Comparison of ENCODE assay signal across 11 mouse cellular contexts in genomic region chr7:98537967-98538573, GRCm38 (mm10). TPM values are rescaled to one million over a fixed set of nuclear protein-coding genes. Genes with fewer than 3 reads are reported as not detected.
DNase-seq lines count a peak whose midpoint lies in the region; ATAC-seq lines count a peak whose summit lies in the region.
"Had no signal": no experiment of that assay in that cellular context is flagged by ENCODE, and none has a peak within 500 bp of the region (broad histone marks: within the 10 kb centered on the region; RNA-seq: fewer than 3 reads in every experiment).

No protein-coding gene starts in this region.

- no peaks in the 10 kb centered on the region for H3K27me3 ChIP-seq in heart, embryonic 11.5 days (ENCODE audit: control insufficient read depth, insufficient read depth, low read length)
- no peaks in the 10 kb centered on the region for H3K27me3 ChIP-seq in midbrain, embryonic 12.5 days

- no peaks in the 10 kb centered on the region for H3K36me3 ChIP-seq in heart, embryonic 11.5 days (ENCODE audit: control insufficient read depth, insufficient read depth, low read length)
- H3K36me3 ChIP-seq in midbrain, embryonic 12.5 days: no peaks in the 10 kb centered on the region

- ATAC-seq in heart, embryonic 11.5 days (replicated peaks; ENCODE audit: insufficient number of reproducible peaks, low FRiP score, low TSS enrichment): no peak
- peak; percentile 53 for ATAC-seq in midbrain, embryonic 12.5 days (ENCODE audit: low FRiP score, low read depth)
- no peak for ATAC-seq in activated CD4-positive, CD25-positive, alpha-beta regulatory T cell, adult 4 months

- H3K4me1 ChIP-seq in heart, embryonic 11.5 days (ENCODE audit: control insufficient read depth, insufficient read depth, low read length): peaks cover 32% of the 10 kb centered on the region
- peaks cover 15% of the 10 kb centered on the region for H3K4me1 ChIP-seq in midbrain, embryonic 12.5 days

- no peak overlapping the region for H3K4me2 ChIP-seq in heart, embryonic 11.5 days
- peak overlapping the region; percentile 22; the same call in 1 of the 2 replicates for H3K4me2 ChIP-seq in midbrain, embryonic 12.5 days (replicated peaks)

- intact Hi-C loops in heart, postnatal 25 days (cut with DNase I): no loop called here

- H3K9me3 ChIP-seq in heart, embryonic 11.5 days (replicated peaks; ENCODE audit: control insufficient read depth, low read length): no peaks in the 10 kb centered on the region
- no peaks in the 10 kb centered on the region for H3K9me3 ChIP-seq in midbrain, embryonic 12.5 days

- 51% methylated on average over 8 of the region's 8 CpGs for WGBS in heart, embryonic 11.5 days (ENCODE audit: insufficient replicate concordance)
- WGBS in midbrain, embryonic 12.5 days: 17% methylated on average over 8 of the region's 8 CpGs

- H3K4me3 ChIP-seq in heart, embryonic 11.5 days (ENCODE audit: low read depth, low read length): no peak overlapping the region
- H3K4me3 ChIP-seq in midbrain, embryonic 12.5 days: no peak overlapping the region

- no peak overlapping the region for H3K9ac ChIP-seq in heart, embryonic 11.5 days (ENCODE audit: low read depth, low read length)
- H3K9ac ChIP-seq in midbrain, embryonic 12.5 days (replicated peaks): no peak overlapping the region

- no peak for DNase-seq in heart, postnatal 25 days (ENCODE audit: low spot score)
- DNase-seq in embryo, embryonic 11 days: peak; percentile 35
- peak; percentile 47 for DNase-seq in heart, postnatal 4 days
- no peak for DNase-seq in frontal cortex, postnatal 25 days (ENCODE audit: low spot score in 2 of 2)
- no peak for DNase-seq in urinary bladder, postnatal 4 days (ENCODE audit: low spot score in 2 of 2)
- DNase-seq: adrenal gland, postnatal 14 days; kidney, postnatal 36 days; lung, adult 18-20 months had no signal

- H3K27ac ChIP-seq in heart, embryonic 11.5 days (ENCODE audit: low read depth, low read length): peak overlapping the region; percentile 32; the same call in 1 of the 2 replicates
- H3K27ac ChIP-seq in midbrain, embryonic 12.5 days (replicated peaks): peak overlapping the region; percentile 58

RNA-seq across cellular contexts. Expression of gene Lrrc32, which starts 49.0 kb away (rescaled TPM):
- 3.9 and 6.4 TPM in 2 replicates for polyA plus RNA-seq in heart, embryonic 11.5 days (2014; fragmentation: Nextera tagmentation; extraction: Ambion mirVana)
- total RNA-seq in heart, postnatal 25 days (2021): 10 to 100 TPM; 10.7 to 11.4 TPM
- 10 to 100 TPM; 17.3 to 18.6 TPM for total RNA-seq in heart, postnatal 4 days (2021)
- 4.1 and 4.3 TPM in 2 replicates for polyA plus RNA-seq in midbrain, embryonic 12.5 days (2016; fragmentation: Nextera tagmentation; extraction: Ambion mirVana)
- polyA plus RNA-seq in activated CD4-positive, CD25-positive, alpha-beta regulatory T cell, adult 4 months (2017; shearing (Covaris generic)): 10 to 100 TPM; 57.2 to 89.2 TPM

Comparison
In these comparisons a context has a peak if more than half of its experiments do, and no peak if none do; other contexts are left out.
1. DNase-seq: peak in embryo, embryonic 11 days (single experiment) and heart, postnatal 4 days (single experiment); none in heart, postnatal 25 days (single experiment), frontal cortex, postnatal 25 days (0 of 2) and urinary bladder, postnatal 4 days (0 of 2).